Mouse (Mus musculus) megakaryocyte, embryonic 14.5 days (primary cell): ENCODE results near the gene Clip4.

ENCODE experiments used
- FLI1 ChIP-seq: IDR thresholded peaks from 2 replicates; pipeline ENCODE4 v1.6.1; 2012; ENCODE audit warnings: low read length, inconsistent platforms, mixed read lengths
- GATA1 ChIP-seq: IDR thresholded peaks from 3 replicates; pipeline ENCODE4 v1.6.1; 2012; ENCODE audit warnings: mixed read lengths, low read length, inconsistent platforms, borderline replicate concordance

GRCm38 (mm10) chr17:71795521-71796205 lies 27.4 kb downstream of the Clip4 start:
- TF ChIP-seq GATA1 (no peak), FLI1 (no peak)
